Mouse (Mus musculus): ENCODE results near the gene Sost.

- TF ChIP-seq CTCF (IDR thresholded peaks at IDR 0.05; ENCODE audit: control insufficient read depth, insufficient read depth, low read length) (no peak), POLR2A (IDR thresholded peaks at IDR 0.05; ENCODE audit: borderline replicate concordance, control insufficient read depth, low read depth, low read length) (no peak)
These were observed 53.2 kb downstream of the Sost start for GRCm38 (mm10) chr11:101913591-101913990.
